Mouse (Mus musculus) E14TG2a.4 (cell line): ENCODE data around the gene Defb19.

ENCODE experiments used
- CTCF ChIP-seq: conservative IDR thresholded peaks from 2 replicates; pipeline ENCODE4 v1.5.1; 2014; ENCODE audit warnings: low read length
- NANOG ChIP-seq: IDR thresholded peaks from 2 replicates; pipeline ENCODE4 v1.6.1; 2014; ENCODE audit warnings: borderline replicate concordance, low read length, mixed read lengths
- POU5F1 ChIP-seq: IDR thresholded peaks from 2 replicates; pipeline ENCODE4 v1.6.1; 2014; ENCODE audit warnings: low read length, borderline replicate concordance

DNA sequence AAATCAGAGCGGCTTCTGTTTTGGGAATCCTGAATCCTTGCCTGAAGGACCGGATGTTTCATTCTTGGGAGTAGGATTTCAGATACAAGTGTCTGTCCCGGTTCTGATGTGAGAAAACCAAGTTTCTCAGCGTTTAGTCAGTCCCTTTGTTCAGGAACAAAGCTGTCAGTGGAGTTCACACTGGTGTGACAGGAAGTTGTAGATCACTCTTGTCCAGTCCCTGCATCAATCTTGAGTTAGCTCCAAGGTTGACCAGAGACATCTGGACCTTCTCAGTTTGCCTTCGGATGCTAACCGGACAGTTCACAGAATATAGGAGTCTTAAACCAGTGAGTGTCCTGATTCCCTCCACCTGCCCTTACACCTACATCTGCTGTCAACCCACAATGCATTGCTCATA, 27.6 kb upstream of the Defb19 start:
- TF ChIP-seq CTCF (no peak), NANOG (no peak), POU5F1 (no peak)
